Mouse (Mus musculus) kidney, postnatal 4 days (tissue): ENCODE data around the gene Rgr.
"Not testable (repeated sequence)": the region's sequence is repeated elsewhere in the genome, so short reads cannot be mapped to it uniquely, and the experiment has no call there.

Experiments used
- DNase-seq, 2 experiments: peaks; one replicate each; pipeline ENCODE4 v3.0.0; 2021; ENCODE audit warnings: mixed read lengths in 2 of 2

Rgr gene

GRCm38 (mm10) chr14:37000780-37001179, 48.0 kb downstream of the Rgr start:
- not testable (repeated sequence) for DNase-seq

- peak; percentile 17 to 56 for DNase-seq
Measured at GRCm38 (mm10) chr14:36989784-36990183, 59.0 kb downstream of the Rgr start.

GRCm38 (mm10) chr14:36985693-36986092, 63.1 kb downstream of the Rgr start:
- no peak for DNase-seq
